Comparison of ENCODE assay signal across 9 mouse cellular contexts in the genomic region with DNA sequence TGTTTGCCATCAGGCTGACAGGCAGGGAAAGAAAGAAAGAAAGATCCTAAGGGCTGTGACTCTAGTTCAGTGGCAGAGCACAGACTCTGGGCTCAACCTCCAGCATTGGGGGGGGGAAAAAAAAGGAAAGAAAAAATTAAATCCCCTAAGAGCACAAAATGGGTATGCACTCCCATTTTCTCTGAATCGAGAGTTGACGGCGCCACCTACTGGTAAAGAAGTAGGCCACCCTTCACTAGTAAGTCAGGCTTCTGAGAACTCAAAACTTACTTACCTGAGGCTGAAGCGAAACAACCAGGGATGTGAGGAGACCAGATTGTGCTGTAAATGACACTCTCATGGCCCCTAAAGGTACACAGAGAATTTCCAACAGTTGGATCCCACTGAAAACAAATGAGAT. TPM values are rescaled to one million over a fixed set of nuclear protein-coding genes. Genes with fewer than 3 reads are reported as not detected.
DNase-seq lines count a peak whose midpoint lies in the region; ATAC-seq and TF ChIP-seq lines count a peak whose summit lies in the region.
"Had no signal": no experiment of that assay in that cellular context is flagged by ENCODE, and none has a peak within 500 bp of the region (broad histone marks: within the 10 kb centered on the region; RNA-seq: fewer than 3 reads in every experiment).

No protein-coding gene starts in this region.

- TF ChIP-seq EP300 in stomach, postnatal 0 days (optimal IDR thresholded peaks at IDR 0.05) = no peak

- peak; percentile 42 for DNase-seq in gastrocnemius, adult 2 months
- DNase-seq in gastrocnemius, postnatal 25 days = no peak
- peak; percentile 30 to 33 for DNase-seq in spleen, adult 2 months (ENCODE audit: low read depth in 1 of 2, low spot score in 2 of 2)
- no peak for DNase-seq in spleen, adult 12 weeks (ENCODE audit: low spot score)
- DNase-seq in lung, postnatal 36 days = peak; percentile 67
- no peak for DNase-seq in stomach, postnatal 0 days (ENCODE audit: low spot score)

- TF ChIP-seq POLR2A in spleen, adult 2 months (IDR thresholded peaks at IDR 0.05; ENCODE audit: low read depth, low read length) = no peak

- 18% methylated on average over 4 of the region's 4 CpGs for WGBS in spleen, adult 2 months
- WGBS in stomach, postnatal 0 days = 18% methylated on average over 4 of the region's 4 CpGs

- no peaks in the 10 kb centered on the region for H3K27me3 ChIP-seq in spleen, adult 2 months (ENCODE audit: control insufficient read depth, insufficient read depth, low read length)
- H3K27me3 ChIP-seq in stomach, postnatal 0 days (ENCODE audit: control insufficient read depth, insufficient read depth, low read length) = no peaks in the 10 kb centered on the region

- no peak overlapping the region for H3K4me3 ChIP-seq in gastrocnemius, adult 2 months
- H3K4me3 ChIP-seq in spleen, adult 2 months (ENCODE audit: extremely low read depth, insufficient read depth, insufficient read length) = no peak overlapping the region
- H3K4me3 ChIP-seq in stomach, postnatal 0 days (ENCODE audit: low read depth, low read length) = no peak overlapping the region

- H3K36me3 ChIP-seq in spleen, adult 2 months (ENCODE audit: control insufficient read depth, insufficient read depth, low read length) = peaks cover 11% of the 10 kb centered on the region; the same call in 1 of the 2 replicates
- H3K36me3 ChIP-seq in stomach, postnatal 0 days (ENCODE audit: control insufficient read depth, insufficient read depth, low read length) = 0 out of 2 replicates have a peak, but pooled peaks cover 4% of the 10 kb centered on the region

- H3K9ac ChIP-seq in stomach, postnatal 0 days (ENCODE audit: low read length) = no peak overlapping the region

- intact Hi-C loops in gastrocnemius, adult 2 months (cut with DNase I) = loop anchor here (5.0 kb wide), 2 partner anchors 182 to 402 kb away; a partner anchor contains a TSS

- H3K4me1 ChIP-seq in spleen, adult 2 months (ENCODE audit: control insufficient read depth, insufficient read depth, insufficient read length) = no peaks in the 10 kb centered on the region
- no peaks in the 10 kb centered on the region for H3K4me1 ChIP-seq in stomach, postnatal 0 days (replicated peaks; ENCODE audit: control insufficient read depth, insufficient read depth)

- TF ChIP-seq CTCF in gastrocnemius, adult 2 months (IDR thresholded peaks at IDR 0.05) = peak; percentile 83
- peak; percentile 34; the same call in 1 of the 2 replicates for TF ChIP-seq CTCF in spleen, adult 2 months (IDR thresholded peaks at IDR 0.05; ENCODE audit: extremely low read depth, insufficient read depth, insufficient read length, insufficient replicate concordance)
- peak; percentile 85 for TF ChIP-seq CTCF in stomach, postnatal 0 days (IDR thresholded peaks at IDR 0.05; ENCODE audit: low read depth)

- no peaks in the 10 kb centered on the region for H3K9me3 ChIP-seq in stomach, postnatal 0 days (ENCODE audit: control insufficient read depth, low read length)

- no peak overlapping the region for H3K27ac ChIP-seq in gastrocnemius, adult 2 months
- H3K27ac ChIP-seq in spleen, adult 2 months (ENCODE audit: insufficient read depth, low read length) = no peak overlapping the region
- no peak overlapping the region for H3K27ac ChIP-seq in stomach, postnatal 0 days (replicated peaks)

- ATAC-seq in common myeloid progenitor, adult 5-6 weeks (replicated peaks; ENCODE audit: low read depth, poor library complexity, severe bottlenecking) = peak; percentile 68
- peak; percentile 69 for ATAC-seq in inflammation-experienced regulatory T-cells, adult 6 months
- 0 out of 2 replicates have a peak, but pooled peaks have one; percentile 32 for ATAC-seq in stomach, postnatal 0 days (ENCODE audit: low FRiP score, low TSS enrichment)

- no peak overlapping the region for H3K4me2 ChIP-seq in stomach, postnatal 0 days (replicated peaks; ENCODE audit: low read depth)

RNA-seq across cellular contexts. Expression of a gene that starts 13.5 kb away (rescaled TPM):
- 10 to 100 TPM; 16.1 to 23.8 TPM for total RNA-seq in gastrocnemius, adult 2 months (2021)
- 10 to 100 TPM; 14.6 to 15.6 TPM for total RNA-seq in gastrocnemius, postnatal 25 days (2021)
- 14.9 and 22.5 TPM in 2 replicates for polyA plus RNA-seq in spleen, adult 2 months (2012; rRNA removed)
- 15.3 and 35.2 TPM in 2 replicates for total RNA-seq in common myeloid progenitor, adult 5-6 weeks (2017)
- 10 to 100 TPM in 1 of 3 experiments, 1 to 10 TPM in 2; 1.6 to 12.6 (median 5.8) TPM for polyA plus RNA-seq in inflammation-experienced regulatory T-cells, adult 6 months (2017; shearing (Covaris generic))
- 56.0 and 60.8 TPM in 2 replicates for polyA plus RNA-seq in stomach, postnatal 0 days (2015; fragmentation: Nextera tagmentation; extraction: Ambion mirVana)

RNA-seq across cellular contexts. Expression of a gene that starts 40.3 kb away (rescaled TPM):
- 10 to 100 TPM in 1 of 2 experiments, 1 to 10 TPM in 1; 8.6 to 15.2 TPM for total RNA-seq in gastrocnemius, adult 2 months (2021)
- 10 to 100 TPM in 1 of 2 experiments, 1 to 10 TPM in 1; 7.9 to 10.7 TPM for total RNA-seq in gastrocnemius, postnatal 25 days (2021)
- polyA plus RNA-seq in spleen, adult 2 months (2012; rRNA removed) = 4.0 and 4.9 TPM in 2 replicates
- 19.0 and 22.0 TPM in 2 replicates for total RNA-seq in common myeloid progenitor, adult 5-6 weeks (2017)
- 10 to 100 TPM in 2 of 3 experiments, 1 to 10 TPM in 1; 9.3 to 14.3 (median 13.8) TPM for polyA plus RNA-seq in inflammation-experienced regulatory T-cells, adult 6 months (2017; shearing (Covaris generic))
- 2.4 and 3.1 TPM in 2 replicates for polyA plus RNA-seq in stomach, postnatal 0 days (2015; fragmentation: Nextera tagmentation; extraction: Ambion mirVana)

RNA-seq across cellular contexts. Expression of a gene that starts 42.7 kb away (rescaled TPM):
- not detected for total RNA-seq in gastrocnemius, adult 2 months (2021)
- not detected for total RNA-seq in gastrocnemius, postnatal 25 days (2021)
- polyA plus RNA-seq in spleen, adult 2 months (2012; rRNA removed) = 2.8 and 3.5 TPM in 2 replicates
- total RNA-seq in common myeloid progenitor, adult 5-6 weeks (2017) = 5.8 and 7.0 TPM in 2 replicates
- polyA plus RNA-seq in inflammation-experienced regulatory T-cells, adult 6 months (2017; shearing (Covaris generic)) = not detected
- 0.24 and 0.25 TPM in 2 replicates for polyA plus RNA-seq in stomach, postnatal 0 days (2015; fragmentation: Nextera tagmentation; extraction: Ambion mirVana)
- polyA plus RNA-seq: gonadal fat pad, adult 2 months had no signal

Comparison
In these comparisons a context has a peak if more than half of its experiments do, and no peak if none do; other contexts are left out.
1. DNase-seq: peak in gastrocnemius, adult 2 months (single experiment), spleen, adult 2 months (2 of 2) and lung, postnatal 36 days (single experiment); none in gastrocnemius, postnatal 25 days (single experiment), spleen, adult 12 weeks (single experiment) and stomach, postnatal 0 days (single experiment).
2. CTCF ChIP-seq: peak in every context shown above with its lines; median percentile 85 in stomach, postnatal 0 days; 83 in gastrocnemius, adult 2 months; 34 in spleen, adult 2 months.
3. Peak in every context shown above with its lines, with median percentiles within 50 percentile points of each other: ATAC-seq.